Mouse (Mus musculus) forebrain, postnatal 0 days (tissue): Measurements from ENCODE around the gene Rgsl1. TPM values are rescaled to one million over a fixed set of nuclear protein-coding genes. Genes with fewer than 3 reads are reported as not detected.

Experiments
- ATAC-seq: fragments of 200-750 bp; cut with Nextera tagmentation; 2 replicates; pipeline ENCODE4 v1.8.0; 2017; ENCODE audit warnings: mild to moderate bottlenecking, moderate library complexity
- DNase-seq: peaks from one replicate; pipeline ENCODE4 v3.0.0-alpha.2; 2015
- H3K27ac ChIP-seq: fragments of 300-500 bp; sonication (generic); 2 replicates; pipeline ENCODE4 v1.5.1; 2014; ENCODE audit warnings: low read depth, mild to moderate bottlenecking, antibody characterized with exemption, low read length, moderate library complexity, mixed read lengths
- H3K27me3 ChIP-seq: fragments of 300-500 bp; sonication (generic); 2 replicates; pipeline ENCODE4 v1.6.1; 2014; ENCODE audit warnings: mild to moderate bottlenecking, low read length, mixed read lengths; ENCODE audit not compliant: insufficient read depth
- H3K36me3 ChIP-seq: fragments of 300-500 bp; sonication (generic); 2 replicates; pipeline ENCODE4 v1.6.1; 2014; ENCODE audit warnings: mild to moderate bottlenecking, moderate library complexity; ENCODE audit not compliant: insufficient read depth
- H3K4me1 ChIP-seq: fragments of 300-500 bp; sonication (generic); 2 replicates; pipeline ENCODE4 v1.6.1; 2014; ENCODE audit warnings: antibody characterized with exemption; ENCODE audit not compliant: insufficient read depth
- H3K4me2 ChIP-seq: fragments of 300-500 bp; sonication (generic); 2 replicates; pipeline ENCODE4 v1.6.1; 2014; ENCODE audit warnings: low read depth, mild to moderate bottlenecking, moderate library complexity
- H3K4me3 ChIP-seq: fragments of 300-500 bp; sonication (generic); 2 replicates; pipeline ENCODE4 v1.5.1; 2014; ENCODE audit warnings: low read depth, low read length, mixed read lengths
- H3K9ac ChIP-seq: fragments of 300-500 bp; sonication (generic); 2 replicates; pipeline ENCODE4 v1.6.1; 2014; ENCODE audit warnings: mild to moderate bottlenecking
- H3K9me3 ChIP-seq: fragments of 300-500 bp; sonication (generic); 2 replicates; pipeline ENCODE4 v1.6.1; 2016; ENCODE audit warnings: low read length
- CTCF ChIP-seq: sonication (generic); IDR thresholded peaks from 2 replicates; pipeline ENCODE4 v1.5.1; 2016; ENCODE audit warnings: antibody characterized with exemption, control low read depth, low read depth
- WGBS: fragments of 180-500 bp; shearing (Covaris S2); extraction: QIAGEN DNeasy Blood & Tissue Kit; methylation state at CpG from one replicate; pipeline ENCODE4 v1.1.7; 2014; 5-methylcytosine and 5-hydroxymethylcytosine counted together
- polyA plus RNA-seq: library from polyadenylated mRNA; unstranded; fragments of >200 nt; fragmentation: Nextera tagmentation; extraction: Ambion mirVana; gene quantifications from 2 replicates; pipeline ENCODE4 v1.2.1, GENCODE M21; 2015
- total RNA-seq: library from RNA; depleted of rRNA; stranded (reverse); fragments of >200 nt; gene quantifications from 2 replicates; pipeline ENCODE4 v1.2.3, GENCODE M21; 2014

The Rgsl1 gene
- total and polyA plus RNA-seq, 2 experiments from 2014 or later = 0.44 to 0.90 TPM

GRCm38 (mm10) chr1:153807390-153807993, 36.5 kb downstream of the Rgsl1 start:
- ATAC-seq = no peak; the same call in 1 of the 2 replicates
- peak; percentile 77 for TF ChIP-seq CTCF

DNA sequence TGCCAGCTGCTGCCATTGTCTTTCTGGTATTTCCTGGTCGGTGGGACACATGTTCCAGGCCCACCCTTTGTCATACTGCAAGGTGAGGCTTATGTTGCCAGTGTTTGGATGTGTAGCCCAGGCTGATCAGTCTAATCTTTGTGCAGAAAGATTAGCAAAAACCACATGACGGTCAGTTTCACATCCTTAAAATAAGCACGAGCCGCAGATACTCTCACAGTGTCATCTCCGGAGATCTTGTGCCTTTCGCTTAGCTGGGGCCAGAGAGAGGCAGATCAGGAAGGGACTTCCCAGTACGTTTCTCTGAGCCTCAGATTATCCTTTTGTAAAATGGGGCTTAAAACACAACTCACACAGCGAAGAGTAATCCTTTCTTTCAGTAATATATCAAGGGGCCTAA, 40.4 kb downstream of the Rgsl1 start:
- Histone ChIP-seq H3K36me3 (no peaks in the 10 kb centered on the region), H3K4me3 (no peak overlapping the region), H3K27me3 (no peaks in the 10 kb centered on the region), H3K4me1 (no peaks in the 10 kb centered on the region), H3K4me2 (no peak overlapping the region), H3K9me3 (no peaks in the 10 kb centered on the region), H3K27ac (no peak overlapping the region), H3K9ac (no peak overlapping the region)
- DNase-seq (no peak), ATAC-seq (no peak)
- TF ChIP-seq CTCF = no peak
- 58% methylated on average over 8 of the region's 8 CpGs for WGBS

More at GRCm38 (mm10) chr1:153807390-153807993, 36.5 kb downstream of the Rgsl1 start:
- H3K36me3 ChIP-seq = no peaks in the 10 kb centered on the region
- 57% methylated on average over 13 of the region's 13 CpGs for WGBS
- H3K9ac ChIP-seq = no peak overlapping the region
- H3K27me3 ChIP-seq = no peaks in the 10 kb centered on the region
- H3K4me2 ChIP-seq = no peak overlapping the region
- H3K4me3 ChIP-seq = no peak overlapping the region
- no peak overlapping the region for H3K27ac ChIP-seq
- H3K9me3 ChIP-seq = no peaks in the 10 kb centered on the region
- peak; percentile 80 for DNase-seq
- H3K4me1 ChIP-seq = no peaks in the 10 kb centered on the region

- 68% methylated on average over 7 of the region's 7 CpGs for WGBS
- Histone ChIP-seq H3K27me3 (no peaks in the 10 kb centered on the region), H3K9ac (no peak overlapping the region), H3K4me1 (no peaks in the 10 kb centered on the region), H3K27ac (no peak overlapping the region), H3K4me3 (no peak overlapping the region), H3K9me3 (no peaks in the 10 kb centered on the region), H3K4me2 (no peak overlapping the region), H3K36me3 (no peaks in the 10 kb centered on the region)
- ATAC-seq = no peak
- no peak for DNase-seq
- TF ChIP-seq CTCF = no peak
Measured at GRCm38 (mm10) chr1:153802691-153803090, 41.3 kb downstream of the Rgsl1 start.

- Histone ChIP-seq H3K4me3 (no peak overlapping the region), H3K9ac (no peak overlapping the region), H3K4me1 (no peaks in the 10 kb centered on the region), H3K4me2 (no peak overlapping the region), H3K9me3 (no peaks in the 10 kb centered on the region), H3K36me3 (no peaks in the 10 kb centered on the region), H3K27me3 (no peaks in the 10 kb centered on the region), H3K27ac (no peak overlapping the region)
- ATAC-seq = no peak
- WGBS = 90% methylated on average over 3 of the region's 3 CpGs
- no peak for TF ChIP-seq CTCF
- no peak for DNase-seq
Measured at GRCm38 (mm10) chr1:153794241-153794640, 49.7 kb downstream of the Rgsl1 start.

DNA sequence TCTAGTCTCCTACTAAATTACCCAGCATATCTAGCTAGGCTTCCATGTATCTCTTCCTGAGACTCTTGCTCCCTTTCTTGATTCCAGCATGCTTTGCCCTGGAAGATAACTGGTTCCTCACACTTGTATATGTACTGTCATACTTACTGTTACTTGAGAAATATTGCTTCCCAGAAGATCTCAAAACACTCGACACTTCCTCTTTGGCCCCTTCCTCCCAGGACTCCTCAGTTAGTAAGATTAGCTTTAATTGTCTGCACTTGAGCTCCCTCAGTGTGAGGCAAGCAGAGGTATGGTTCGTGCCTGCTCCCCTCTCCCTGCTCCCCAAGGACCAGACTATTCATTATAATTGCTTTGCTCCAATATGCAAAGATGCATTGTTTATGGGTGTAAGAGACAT, 53.2 kb downstream of the Rgsl1 start:
- TF ChIP-seq CTCF = no peak
- ATAC-seq = no peak

DNA sequence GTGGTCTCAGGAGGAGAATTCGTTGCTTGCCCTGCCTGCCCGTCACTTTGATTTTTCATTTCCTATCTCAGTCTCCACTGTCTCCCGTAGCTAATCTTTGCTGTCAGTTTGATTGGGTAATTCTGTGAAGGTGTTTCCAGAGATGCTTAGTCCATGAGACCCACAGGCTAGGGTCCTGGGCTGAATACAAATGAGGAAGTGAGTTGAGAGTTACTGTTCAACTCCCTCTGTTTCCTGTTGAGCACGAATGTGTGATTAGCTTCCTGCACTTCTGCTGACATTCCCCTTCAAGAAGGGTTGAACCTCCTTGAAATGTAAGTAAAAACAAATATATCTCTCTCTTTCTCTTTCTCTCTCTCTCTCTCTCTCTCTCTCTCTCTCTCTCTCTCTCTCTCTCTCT, 58.3 kb downstream of the Rgsl1 start:
- no peaks in the 10 kb centered on the region for H3K9me3 ChIP-seq
- H3K27me3 ChIP-seq = no peaks in the 10 kb centered on the region
- ATAC-seq (no peak), DNase-seq (no peak)
- H3K4me2 ChIP-seq = no peak overlapping the region
- TF ChIP-seq CTCF = no peak
- 82% methylated on average over 4 of the region's 4 CpGs for WGBS
- H3K36me3 ChIP-seq = no peaks in the 10 kb centered on the region
- H3K4me1 ChIP-seq = no peaks in the 10 kb centered on the region
- no peak overlapping the region for H3K27ac ChIP-seq
- H3K9ac ChIP-seq = no peak overlapping the region
- H3K4me3 ChIP-seq = no peak overlapping the region

More for the DNA sequence above, 53.2 kb downstream of the Rgsl1 start:
- no peak for DNase-seq
- H3K27me3 ChIP-seq = no peaks in the 10 kb centered on the region
- H3K9me3 ChIP-seq = no peaks in the 10 kb centered on the region
- H3K9ac ChIP-seq = no peak overlapping the region
- no peaks in the 10 kb centered on the region for H3K4me1 ChIP-seq
- no peak overlapping the region for H3K27ac ChIP-seq
- H3K36me3 ChIP-seq = no peaks in the 10 kb centered on the region
- no peak overlapping the region for H3K4me2 ChIP-seq
- no peak overlapping the region for H3K4me3 ChIP-seq
- 50% methylated on average over 2 of the region's 2 CpGs for WGBS

- Histone ChIP-seq H3K4me1 (no peaks in the 10 kb centered on the region), H3K4me2 (no peak overlapping the region), H3K9me3 (no peaks in the 10 kb centered on the region), H3K4me3 (no peak overlapping the region), H3K27me3 (no peaks in the 10 kb centered on the region), H3K27ac (no peak overlapping the region), H3K36me3 (no peaks in the 10 kb centered on the region), H3K9ac (no peak overlapping the region)
- ATAC-seq (no peak), DNase-seq (no peak)
- no peak for TF ChIP-seq CTCF
- WGBS = 38% methylated on average over 1 of the region's 1 CpGs
Measured at GRCm38 (mm10) chr1:153783339-153783738, 60.6 kb downstream of the Rgsl1 start.
